Comparison of ENCODE assay signal across 1 mouse cellular context in the genomic region with DNA sequence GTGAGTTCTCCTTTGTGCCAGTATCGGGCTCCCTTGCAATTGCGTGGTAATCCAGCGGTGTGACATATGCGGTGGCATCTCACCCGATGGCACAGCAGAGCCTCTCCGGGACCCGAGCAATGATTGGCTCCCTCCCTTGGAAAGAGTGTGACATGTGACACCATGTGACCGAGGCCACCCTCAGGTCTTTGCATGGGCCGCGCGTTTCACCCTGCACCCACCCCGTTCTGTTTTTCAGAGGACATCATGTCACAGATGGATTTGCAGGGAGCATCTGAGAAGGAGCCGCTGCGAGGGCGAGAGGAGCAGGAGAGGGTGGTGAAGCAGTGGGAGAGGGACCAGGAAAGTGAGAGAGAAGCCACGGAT.
A peak's percentile ranks its signal among the peaks of the same experiment; 100 is the strongest.
TF ChIP-seq lines count a peak whose summit lies in the region.

No protein-coding gene starts in this region.

TF ChIP-seq in CH12.LX, 34 proteins besides CTCF, POLR2A, EP300 and RAD21:
- TF ChIP-seq USF1 (IDR thresholded peaks at IDR 0.05; ENCODE audit: low read depth, low read length) (peak; percentile 44), ZMIZ1 (IDR thresholded peaks at IDR 0.05; ENCODE audit: low read depth, low read length) (no peak), MAX (IDR thresholded peaks at IDR 0.05; ENCODE audit: low read length) (peak; percentile 53; the same call in 1 of the 2 replicates), MAFK (IDR thresholded peaks at IDR 0.05; ENCODE audit: insufficient replicate concordance, low read length) (no peak), MAZ (IDR thresholded peaks at IDR 0.05; ENCODE audit: low read depth, low read length) (no peak)
